Mouse (Mus musculus) intestine, postnatal 0 days (tissue): ENCODE measurements around the gene Mad2l2. TPM values are rescaled to one million over a fixed set of nuclear protein-coding genes. Genes with fewer than 3 reads are reported as not detected.
"Not testable (repeated sequence)": the region's sequence is repeated elsewhere in the genome, so short reads cannot be mapped to it uniquely, and the experiment has no call there.

Experiments used
- ATAC-seq: fragments of 200-750 bp; cut with Nextera tagmentation; 2 replicates; pipeline ENCODE4 v1.8.0; 2017; ENCODE audit warnings: mild to moderate bottlenecking, moderate TSS enrichment, moderate library complexity
- H3K27ac ChIP-seq: fragments of 300-500 bp; sonication (generic); 2 replicates; pipeline ENCODE4 v1.5.1; 2014; ENCODE audit warnings: mild to moderate bottlenecking, low read depth, low read length, moderate library complexity
- H3K27me3 ChIP-seq: fragments of 300-500 bp; sonication (generic); replicated peaks from 2 replicates; pipeline ENCODE4 v1.6.1; 2014; ENCODE audit warnings: low read length, mixed read lengths; ENCODE audit not compliant: control insufficient read depth, insufficient read depth
- H3K36me3 ChIP-seq: fragments of 300-500 bp; sonication (generic); 2 replicates; pipeline ENCODE4 v1.6.1; 2014; ENCODE audit warnings: mild to moderate bottlenecking, moderate library complexity; ENCODE audit not compliant: control insufficient read depth, insufficient read depth
- H3K4me1 ChIP-seq: fragments of 300-500 bp; sonication (generic); replicated peaks from 2 replicates; pipeline ENCODE4 v1.6.1; 2014; ENCODE audit warnings: antibody characterized with exemption, low read length, mixed read lengths; ENCODE audit not compliant: control insufficient read depth, insufficient read depth
- H3K4me2 ChIP-seq: fragments of 300-500 bp; sonication (generic); replicated peaks from 2 replicates; pipeline ENCODE4 v1.6.1; 2014; ENCODE audit warnings: low read depth, mild to moderate bottlenecking, moderate library complexity
- H3K4me3 ChIP-seq: fragments of 300-500 bp; sonication (generic); 2 replicates; pipeline ENCODE4 v1.5.1; 2014; ENCODE audit warnings: low read depth, low read length
- H3K9ac ChIP-seq: fragments of 300-500 bp; sonication (generic); 2 replicates; pipeline ENCODE4 v1.6.1; 2014; ENCODE audit warnings: mild to moderate bottlenecking, low read depth, low read length
- H3K9me3 ChIP-seq: fragments of 300-500 bp; sonication (generic); 2 replicates; pipeline ENCODE4 v1.6.1; 2016; ENCODE audit warnings: mixed run types; ENCODE audit not compliant: control insufficient read depth
- CTCF ChIP-seq: sonication (generic); IDR thresholded peaks from 2 replicates; pipeline ENCODE4 v1.5.1; 2016; ENCODE audit warnings: low read depth, mild to moderate bottlenecking, control low read depth, antibody characterized with exemption, moderate library complexity
- WGBS: fragments of 180-500 bp; shearing (Covaris S2); extraction: QIAGEN DNeasy Blood & Tissue Kit; methylation state at CpG from one replicate; pipeline ENCODE4 v1.1.7; 2014; 5-methylcytosine and 5-hydroxymethylcytosine counted together
- microRNA-seq: library from miRNA; unstranded; fragments of <30 nt; microRNA quantifications from one replicate; pipeline ENCODE4, GENCODE M21; 2016
- polyA plus RNA-seq: library from polyadenylated mRNA; unstranded; fragments of >200 nt; fragmentation: Nextera tagmentation; extraction: Ambion mirVana; gene quantifications from 2 replicates; pipeline ENCODE4 v1.2.1, GENCODE M21; 2015

Mad2l2 gene
- polyA plus RNA-seq, 1 experiment from 2014 or later = 24.9 TPM

GRCm38 (mm10) chr4:148185819-148186218, 55.6 kb downstream of the Mad2l2 start:
- 58% methylated on average over 4 of the region's 4 CpGs for WGBS
- Histone ChIP-seq H3K27me3 (no peaks in the 10 kb centered on the region), H3K9ac (no peak overlapping the region), H3K9me3 (no peaks in the 10 kb centered on the region), H3K36me3 (no peaks in the 10 kb centered on the region), H3K4me3 (no peak overlapping the region), H3K4me1 (no peaks in the 10 kb centered on the region), H3K27ac (no peak overlapping the region), H3K4me2 (no peak overlapping the region)
- ATAC-seq = no peak
- TF ChIP-seq CTCF = peak; percentile 14; the same call in 1 of the 2 replicates

- H3K4me1 ChIP-seq, H3K9me3 ChIP-seq, H3K9ac ChIP-seq, H3K36me3 ChIP-seq, H3K27me3 ChIP-seq, H3K4me2 ChIP-seq, H3K4me3 ChIP-seq, H3K27ac ChIP-seq, ATAC-seq: not testable (repeated sequence)
- WGBS = 92% methylated on average over 1 of the region's 1 CpGs
Observed at GRCm38 (mm10) chr4:148188767-148189166, 58.6 kb downstream of the Mad2l2 start.

DNA sequence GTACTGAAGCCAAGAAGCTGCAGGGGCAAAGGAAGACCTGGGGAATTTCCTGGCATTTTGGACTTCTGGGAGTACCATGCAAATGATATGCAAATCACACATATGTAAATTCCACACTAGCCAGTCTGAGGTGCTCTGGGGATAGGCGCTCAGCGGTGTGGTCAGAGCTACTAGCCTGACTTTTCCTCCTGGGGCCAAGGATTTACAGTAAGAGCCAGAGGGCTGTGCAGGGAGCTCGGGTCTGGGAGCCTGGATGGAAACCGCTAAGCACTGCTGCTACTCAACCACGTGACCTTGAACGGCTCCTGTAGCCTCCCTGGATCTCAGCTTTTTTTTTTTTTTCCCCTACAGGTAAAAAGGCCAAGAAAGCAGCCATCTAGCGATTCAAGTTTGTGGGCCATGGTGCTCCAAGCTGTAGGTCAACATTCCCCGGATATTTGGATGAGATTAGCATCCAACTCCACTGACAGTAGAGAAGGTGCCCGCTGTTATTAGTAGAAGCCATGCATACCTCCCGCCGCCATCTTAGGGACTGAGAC, 62.6 kb downstream of the Mad2l2 start:
- H3K27me3 ChIP-seq = no peaks in the 10 kb centered on the region
- TF ChIP-seq CTCF = no peak
- H3K4me2 ChIP-seq = no peak overlapping the region
- H3K4me1 ChIP-seq = no peaks in the 10 kb centered on the region
- no peak overlapping the region for H3K9ac ChIP-seq
- 24% methylated on average over 11 of the region's 11 CpGs for WGBS
- H3K9me3 ChIP-seq = no peaks in the 10 kb centered on the region
- no peak overlapping the region for H3K27ac ChIP-seq
- ATAC-seq = no peak
- H3K36me3 ChIP-seq = no peaks in the 10 kb centered on the region
- H3K4me3 ChIP-seq = no peak overlapping the region

- no peak overlapping the region for H3K4me2 ChIP-seq
- no peaks in the 10 kb centered on the region for H3K9me3 ChIP-seq
- no peak for TF ChIP-seq CTCF
- H3K4me3 ChIP-seq = no peak overlapping the region
- no peaks in the 10 kb centered on the region for H3K4me1 ChIP-seq
- H3K27ac ChIP-seq = no peak overlapping the region
- ATAC-seq = no peak
- H3K36me3 ChIP-seq = no peaks in the 10 kb centered on the region
- no peaks in the 10 kb centered on the region for H3K27me3 ChIP-seq
- H3K9ac ChIP-seq = no peak overlapping the region
Observed at GRCm38 (mm10) chr4:148194400-148194799, 64.2 kb downstream of the Mad2l2 start.

Small RNA genes within 50 kb of the gene (microRNA-seq; reads per million reads assigned to microRNA genes)
- not detected for gene Mir7022

Other genes with a start within 250 kb of the Mad2l2 start
- gene Mfn2, start 225.7 kb upstream of the Mad2l2 start, polyA plus RNA-seq = 44.2 and 46.9 TPM in 2 replicates
- 28.0 and 28.8 TPM in 2 replicates for gene Plod1, start 193.6 kb upstream of the Mad2l2 start, polyA plus RNA-seq
- gene 2510039O18Rik, start 189.5 kb upstream of the Mad2l2 start, polyA plus RNA-seq = 25.7 and 26.3 TPM in 2 replicates
- not detected in 2 replicates for gene Nppb, start 144.6 kb upstream of the Mad2l2 start, polyA plus RNA-seq
- gene Nppa, start 129.7 kb upstream of the Mad2l2 start, polyA plus RNA-seq = 1.4 TPM in 2 replicates
- 2.5 and 3.1 TPM in 2 replicates for gene Clcn6, start 91.6 kb upstream of the Mad2l2 start, polyA plus RNA-seq
- 11.7 and 12.6 TPM in 2 replicates for gene Mthfr, start 91.3 kb upstream of the Mad2l2 start, polyA plus RNA-seq
- 27.7 and 31.3 TPM in 2 replicates for gene Agtrap, start 42.4 kb upstream of the Mad2l2 start, polyA plus RNA-seq
- gene Draxin, start 314 bp downstream of the Mad2l2 start, polyA plus RNA-seq = 0.03 and 0.05 TPM in 2 replicates
- gene Fbxo6, start 21.8 kb downstream of the Mad2l2 start, polyA plus RNA-seq = 55.4 and 60.6 TPM in 2 replicates
- gene Fbxo44, start 30.1 kb downstream of the Mad2l2 start, polyA plus RNA-seq = 7.7 and 9.3 TPM in 2 replicates
- 0.44 and 0.76 TPM in 2 replicates for gene Fbxo2, start 30.2 kb downstream of the Mad2l2 start, polyA plus RNA-seq
- gene Disp3, start 157.6 kb downstream of the Mad2l2 start, polyA plus RNA-seq = 0.03 and 0.04 TPM in 2 replicates